Mouse (Mus musculus) MEL (cell line): Measurements from ENCODE around the gene Gm10277. TPM values are rescaled to one million over a fixed set of nuclear protein-coding genes. Genes with fewer than 3 reads are reported as not detected.
A peak's percentile ranks its signal among the peaks of the same experiment; 100 is the strongest.

Experiments used
- DNase-seq: peaks from one replicate; pipeline ENCODE4 v3.0.0; 2011; ENCODE audit warnings: low read depth, low spot score
- H3K27ac ChIP-seq: 2 replicates; pipeline ENCODE4 v1.5.1; 2012; ENCODE audit warnings: low read depth, mild to moderate bottlenecking, control low read depth, low read length, moderate library complexity; ENCODE audit not compliant: control insufficient read depth
- H3K27me3 ChIP-seq, 2 experiments: fragments of 150-350 bp in 1 of 2; sonication (generic) in 1 of 2; 2 replicates each; pipeline ENCODE4 v1.6.1; 2012; ENCODE audit warnings: low read length in 2 of 2, mild to moderate bottlenecking in 2 of 2, improper control_type of control experiment in 1 of 2, moderate library complexity in 1 of 2; ENCODE audit not compliant: insufficient read depth in 2 of 2, control insufficient read depth in 1 of 2
- H3K36me3 ChIP-seq, 2 experiments: 2 replicates each; pipeline ENCODE4 v1.6.1; 2012 to 2014; ENCODE audit warnings: low read length in 2 of 2, improper control_type of control experiment in 1 of 2, inconsistent platforms in 1 of 2, mild to moderate bottlenecking in 1 of 2; ENCODE audit not compliant: insufficient read depth in 2 of 2, control insufficient read depth in 1 of 2
- H3K4me1 ChIP-seq, 2 experiments: fragments of 150-350 bp in 1 of 2; sonication (generic) in 1 of 2; 2 replicates each; pipeline ENCODE4 v1.6.1; 2012; ENCODE audit warnings: low read length in 2 of 2, improper control_type of control experiment in 1 of 2, mild to moderate bottlenecking in 1 of 2; ENCODE audit not compliant: insufficient read depth in 2 of 2, control insufficient read depth in 1 of 2
- H3K4me3 ChIP-seq, 2 experiments: fragments of 150-350 bp in 1 of 2; sonication (generic) in 1 of 2; 2 replicates each; pipeline ENCODE4 v1.5.1; 2012; ENCODE audit warnings: low read depth in 2 of 2, low read length in 2 of 2, mild to moderate bottlenecking in 2 of 2, moderate library complexity in 2 of 2, control low read depth in 1 of 2, improper control_type of control experiment in 1 of 2; ENCODE audit not compliant: control insufficient read depth in 1 of 2, insufficient read depth in 1 of 2
- H3K79me2 ChIP-seq: 2 replicates; pipeline ENCODE4 v1.6.1; 2012; ENCODE audit warnings: mild to moderate bottlenecking, low read length, moderate library complexity; ENCODE audit not compliant: control insufficient read depth, poor library complexity, insufficient read depth
- H3K9ac ChIP-seq: 2 replicates; pipeline ENCODE4 v1.6.1; 2012; ENCODE audit warnings: low read depth, mild to moderate bottlenecking, control low read depth, low read length, moderate library complexity; ENCODE audit not compliant: control insufficient read depth, poor library complexity, severe bottlenecking
- H3K9me3 ChIP-seq: fragments of 150-350 bp; sonication (generic); replicated peaks from 2 replicates; pipeline ENCODE4 v1.6.1; 2012; ENCODE audit warnings: mild to moderate bottlenecking, low read length, improper control_type of control experiment, moderate library complexity; ENCODE audit not compliant: insufficient read depth
- CTCF ChIP-seq, 3 experiments: IDR thresholded peaks in 2 of 3; conservative IDR thresholded peaks in 1 of 3; 2 replicates each; pipeline ENCODE4 v1.5.1; 2011 to 2012; ENCODE audit warnings: low read length in 3 of 3, low read depth in 2 of 3, mild to moderate bottlenecking in 2 of 3, improper control_type of control experiment in 1 of 3, inconsistent platforms in 1 of 3, mixed read lengths in 1 of 3, moderate library complexity in 1 of 3; ENCODE audit not compliant: control insufficient read depth in 1 of 3, insufficient read depth in 1 of 3, poor library complexity in 1 of 3, severe bottlenecking in 1 of 3
- E2F4 ChIP-seq: IDR thresholded peaks from 2 replicates; pipeline ENCODE4 v1.6.1; 2011; ENCODE audit warnings: low read depth, low read length, improper control_type of control experiment, borderline replicate concordance
- EP300 ChIP-seq, 2 experiments: IDR thresholded peaks; 2 replicates each; pipeline ENCODE4 v1.6.1; 2011; ENCODE audit warnings: improper control_type of control experiment in 2 of 2, low read length in 2 of 2, low read depth in 1 of 2, mild to moderate bottlenecking in 1 of 2
- MAFK ChIP-seq: IDR thresholded peaks from 2 replicates; pipeline ENCODE4 v1.6.1; 2011; ENCODE audit warnings: low read depth, mild to moderate bottlenecking, low read length, improper control_type of control experiment, borderline replicate concordance
- MAX ChIP-seq: IDR thresholded peaks from 2 replicates; pipeline ENCODE4 v1.6.1; 2011; ENCODE audit warnings: low read length, improper control_type of control experiment
- MXI1 ChIP-seq: IDR thresholded peaks from 2 replicates; pipeline ENCODE4 v1.6.1; 2011; ENCODE audit warnings: mild to moderate bottlenecking, low read depth, low read length, improper control_type of control experiment
- POLR2AphosphoS5 ChIP-seq: IDR thresholded peaks from 2 replicates; pipeline ENCODE4 v1.6.1; 2012; ENCODE audit warnings: low read depth, borderline replicate concordance, mild to moderate bottlenecking, inconsistent platforms, low read length, moderate library complexity, mixed read lengths
- RAD21 ChIP-seq: IDR thresholded peaks from 2 replicates; pipeline ENCODE4 v1.6.1; 2011; ENCODE audit warnings: mild to moderate bottlenecking, low read depth, low read length, improper control_type of control experiment
- RCOR1 ChIP-seq: IDR thresholded peaks from 2 replicates; pipeline ENCODE4 v1.6.1; 2012; ENCODE audit warnings: low read depth, mild to moderate bottlenecking, inconsistent platforms, low read length, improper control_type of control experiment
- SIN3A ChIP-seq: IDR thresholded peaks from 2 replicates; pipeline ENCODE4 v1.6.1; 2012; ENCODE audit warnings: low read length, improper control_type of control experiment, inconsistent platforms
- SMC3 ChIP-seq: IDR thresholded peaks from 2 replicates; pipeline ENCODE4 v1.6.1; 2011; ENCODE audit warnings: low read depth, low read length, improper control_type of control experiment
- UBTF ChIP-seq: IDR thresholded peaks from 2 replicates; pipeline ENCODE4 v1.6.1; 2012; ENCODE audit warnings: low read depth, mild to moderate bottlenecking, inconsistent platforms, low read length, improper control_type of control experiment, moderate library complexity, borderline replicate concordance; ENCODE audit not compliant: insufficient read depth
- USF2 ChIP-seq, 2 experiments: IDR thresholded peaks; 2 replicates each; pipeline ENCODE4 v1.6.1; 2011 to 2012; ENCODE audit warnings: improper control_type of control experiment in 2 of 2, low read length in 2 of 2, borderline replicate concordance in 1 of 2, inconsistent platforms in 1 of 2, low read depth in 1 of 2, mild to moderate bottlenecking in 1 of 2; ENCODE audit not compliant: insufficient read depth in 1 of 2
- ZC3H11A ChIP-seq: IDR thresholded peaks from 2 replicates; pipeline ENCODE4 v1.6.1; 2012; ENCODE audit warnings: low read depth, mild to moderate bottlenecking, inconsistent platforms, low read length, improper control_type of control experiment
- polyA plus RNA-seq, 2 experiments: library from polyadenylated mRNA; stranded (reverse) in 1 of 2; unstranded in 1 of 2; fragments of >175 nt in 1 of 2; fragments of >200 nt in 1 of 2; gene quantifications; 2 replicates each; pipeline versions ENCODE4 v1.2.1 to v1.2.4; 2012; ENCODE audit warnings: low replicate concordance in 2 of 2, low read depth in 1 of 2; ENCODE audit not compliant: insufficient read length in 2 of 2, insufficient read depth in 1 of 2, missing spikeins in 1 of 2
- total RNA-seq: library from RNA; depleted of rRNA; stranded (reverse); fragments of 300-350 nt; gene quantifications from 2 replicates; pipeline ENCODE4 v1.2.3, GENCODE M21; 2012; rRNA removed

The Gm10277 gene
- total and polyA plus RNA-seq, 3 experiments: 0.19 to 0.35 TPM; not detected in 1

DNA sequence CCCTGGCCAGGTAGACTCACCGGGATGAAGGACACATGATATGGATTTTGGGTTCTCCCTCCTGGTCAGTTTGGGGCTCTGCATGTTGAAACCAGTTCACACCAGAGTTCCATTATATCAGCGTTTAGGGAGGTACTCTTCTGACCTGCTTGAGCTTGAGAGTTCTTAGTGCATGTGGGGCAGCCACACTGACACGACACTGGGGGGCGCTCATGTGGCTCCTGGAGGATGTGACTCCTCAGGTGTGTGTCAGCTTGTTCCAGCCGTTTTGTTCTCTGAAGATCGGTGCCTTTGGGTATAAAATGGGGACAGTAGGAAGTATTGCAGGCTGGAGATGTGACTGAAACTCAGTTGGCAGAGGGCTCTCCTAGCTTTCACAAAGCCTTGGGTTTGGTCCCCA, 43.6 kb downstream of the Gm10277 start (continued):
- TF ChIP-seq MXI1: no peak
- TF ChIP-seq EP300 (IDR thresholded peaks at IDR 0.05; ENCODE audit: low read depth in 1 of 2, low read length in 2 of 2): no peak
- TF ChIP-seq E2F4: no peak
- TF ChIP-seq MAFK: no peak

DNA sequence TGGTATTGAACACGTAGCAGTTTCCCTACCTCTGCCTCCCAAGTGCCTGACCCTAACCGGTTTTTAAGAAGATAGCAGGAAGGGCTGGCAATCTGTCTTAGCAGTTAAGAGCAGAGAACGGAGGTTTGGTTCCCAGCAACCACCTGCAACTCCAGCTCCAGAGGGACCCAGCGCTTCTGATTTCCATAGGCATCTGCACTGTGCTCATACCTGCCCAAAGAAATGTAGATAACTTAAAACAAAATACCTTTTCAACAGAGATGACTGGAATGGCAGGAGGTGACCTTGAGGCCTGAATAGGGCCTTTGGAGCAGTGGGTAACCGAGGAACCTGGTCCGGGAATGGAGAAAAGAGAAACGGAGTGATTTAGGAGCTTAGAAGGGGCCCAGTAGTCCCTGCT, 49.0 kb downstream of the Gm10277 start:
- TF ChIP-seq MAX (no peak), UBTF (no peak), CTCF (IDR thresholded peaks at IDR 0.05 in 2 of 3, conservative IDR thresholded peaks at IDR 0.05 in 1 of 3; ENCODE audit: control insufficient read depth in 1 of 3, insufficient read depth in 1 of 3, low read depth in 2 of 3, low read length in 3 of 3, poor library complexity in 1 of 3, severe bottlenecking in 1 of 3) (no peak), POLR2AphosphoS5 (no peak)
- no peak overlapping the region for H3K9ac ChIP-seq
- no peaks in the 10 kb centered on the region for H3K9me3 ChIP-seq
- H3K4me3 ChIP-seq: no peak overlapping the region
- DNase-seq: no peak
- H3K79me2 ChIP-seq: no peaks in the 10 kb centered on the region
- peaks cover 1 to 2% of the 10 kb centered on the region in 2 experiments; a peak in 2 of 4 replicates for H3K27me3 ChIP-seq
- no peak overlapping the region for H3K27ac ChIP-seq
- H3K4me1 ChIP-seq: no peaks in the 10 kb centered on the region
- H3K36me3 ChIP-seq: no peaks in the 10 kb centered on the region

DNA sequence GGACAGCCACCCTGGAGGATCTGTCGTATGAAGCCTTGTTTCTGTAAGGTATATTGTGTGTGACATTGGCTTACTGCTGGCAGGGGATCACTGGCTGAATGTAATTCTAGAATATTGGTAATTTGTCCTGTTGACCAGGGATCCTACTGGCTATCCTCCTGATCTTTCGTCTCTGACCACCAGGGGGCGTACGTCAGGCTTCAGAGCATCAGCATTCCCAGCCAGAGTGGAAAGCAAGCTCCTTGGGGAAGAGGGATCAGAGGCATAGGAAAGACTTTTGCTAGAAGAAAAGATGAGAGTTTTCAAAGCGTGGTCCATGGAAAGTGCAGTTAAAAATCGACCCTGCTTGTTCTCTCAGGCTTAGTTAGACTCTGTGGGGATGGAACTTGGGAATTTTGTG, 50.3 kb downstream of the Gm10277 start:
- Histone ChIP-seq H3K27ac (no peak overlapping the region), H3K36me3 (no peaks in the 10 kb centered on the region), H3K27me3 (peaks cover 1 to 2% of the 10 kb centered on the region in 2 experiments; a peak in 2 of 4 replicates), H3K9me3 (no peaks in the 10 kb centered on the region), H3K79me2 (no peaks in the 10 kb centered on the region), H3K4me3 (no peak overlapping the region), H3K9ac (no peak overlapping the region), H3K4me1 (no peaks in the 10 kb centered on the region)
- TF ChIP-seq CTCF (IDR thresholded peaks at IDR 0.05 in 2 of 3, conservative IDR thresholded peaks at IDR 0.05 in 1 of 3; ENCODE audit: control insufficient read depth in 1 of 3, insufficient read depth in 1 of 3, low read depth in 2 of 3, low read length in 3 of 3, poor library complexity in 1 of 3, severe bottlenecking in 1 of 3) (peak; percentile 94 to 98 (median 98)), EP300 (IDR thresholded peaks at IDR 0.05; ENCODE audit: low read depth in 1 of 2, low read length in 2 of 2) (no peak), USF2 (IDR thresholded peaks at IDR 0.05; ENCODE audit: borderline replicate concordance in 1 of 2, insufficient read depth in 1 of 2, low read depth in 1 of 2, low read length in 2 of 2) (no peak), RAD21 (peak; percentile 64), SIN3A (0 out of 2 replicates have a peak, but pooled peaks have one; percentile 25), SMC3 (peak; percentile 97), RCOR1 (no peak), ZC3H11A (peak; percentile 66)
- peak; percentile 74 for DNase-seq

Other genes starting within 250 kb of the Gm10277 start
- 15.9 and 16.1 TPM in 2 replicates for gene Taok1, start 179.9 kb downstream of the Gm10277 start, total RNA-seq
- 10 to 100 TPM in 1 of 2 experiments, 1 to 10 TPM in 1; 7.9 to 31.0 TPM for gene Taok1, start 179.9 kb downstream of the Gm10277 start, polyA plus RNA-seq
- 47.8 and 50.5 TPM in 2 replicates for gene Nufip2, start 101.6 kb downstream of the Gm10277 start, total RNA-seq
- gene Nufip2, start 101.6 kb downstream of the Gm10277 start, polyA plus RNA-seq: 10 to 100 TPM; 24.7 to 56.1 TPM
- not detected in 2 replicates for gene Cryba1, start 62.5 kb downstream of the Gm10277 start, total RNA-seq
- gene Cryba1, start 62.5 kb downstream of the Gm10277 start, polyA plus RNA-seq: not detected
- 10.8 and 13.1 TPM in 2 replicates for gene Myo18a, start 24.5 kb downstream of the Gm10277 start, total RNA-seq
- 10 to 100 TPM in 1 of 2 experiments, not detected in 1; 18.0 TPM for gene Myo18a, start 24.5 kb downstream of the Gm10277 start, polyA plus RNA-seq
- gene Pipox, start 106.3 kb upstream of the Gm10277 start, total RNA-seq: not detected in 2 replicates
- gene Pipox, start 106.3 kb upstream of the Gm10277 start, polyA plus RNA-seq: not detected
- 0.04 and 0.07 TPM in 2 replicates for gene Sez6, start 143.1 kb upstream of the Gm10277 start, total RNA-seq
- not detected for gene Sez6, start 143.1 kb upstream of the Gm10277 start, polyA plus RNA-seq
- gene Phf12, start 195.0 kb upstream of the Gm10277 start, total RNA-seq: 19.2 and 20.7 TPM in 2 replicates
- 10 to 100 TPM; 43.8 to 56.9 TPM for gene Phf12, start 195.0 kb upstream of the Gm10277 start, polyA plus RNA-seq
- 30.1 and 36.7 TPM in 2 replicates for gene Dhrs13, start 244.5 kb upstream of the Gm10277 start, total RNA-seq
- 10 to 100 TPM in 1 of 2 experiments, not detected in 1; 27.9 TPM for gene Dhrs13, start 244.5 kb upstream of the Gm10277 start, polyA plus RNA-seq